Mouse (Mus musculus): Measurements from ENCODE around the gene Trafd1. TPM values are rescaled to one million over a fixed set of nuclear protein-coding genes. Genes with fewer than 3 reads are reported as not detected.

The Trafd1 gene
- polyA plus RNA-seq, 2 experiments: 17.1 to 18.4 TPM

DNA sequence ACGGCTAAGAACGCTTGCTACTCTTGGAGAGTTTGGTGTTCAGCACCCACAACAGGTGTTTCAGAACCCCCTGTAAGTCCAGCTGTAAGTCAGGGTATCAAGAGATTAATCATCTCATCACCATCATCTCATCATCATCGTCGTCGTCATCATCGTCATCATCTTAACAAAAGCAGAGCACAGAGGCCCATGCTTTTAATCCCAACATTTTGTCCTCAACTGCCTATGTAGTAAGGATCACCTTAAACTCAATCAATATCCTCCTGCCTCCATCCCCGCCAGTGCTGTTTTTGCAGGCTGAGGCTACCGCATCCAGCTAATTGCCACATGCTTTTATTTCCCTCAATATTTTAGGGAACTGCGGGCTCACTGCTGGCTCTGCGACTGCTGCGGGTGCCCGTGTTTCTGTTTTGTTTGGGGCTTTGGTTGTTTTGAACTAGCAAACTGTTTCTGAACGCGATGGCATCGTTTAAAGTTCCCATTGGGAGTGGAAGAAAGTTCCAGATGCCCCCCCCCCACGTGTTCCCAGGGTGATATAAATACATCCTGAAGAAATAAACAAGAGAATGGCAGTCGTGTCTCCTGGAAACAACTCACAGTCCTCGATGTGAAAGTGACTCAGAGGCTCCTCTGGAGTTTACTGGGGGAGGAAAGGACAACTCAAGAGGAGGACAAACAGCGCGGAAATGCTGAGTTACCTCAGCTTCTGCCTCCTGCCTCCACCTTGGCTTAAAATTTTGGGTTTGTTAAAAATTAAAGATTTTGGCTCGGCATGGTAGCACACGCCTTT, 883 bp upstream of the Trafd1 start:
- DNase-seq (ENCODE audit: low read depth in 3 of 3, low spot score in 3 of 3): no peak
- Histone ChIP-seq H3K4me3 (ENCODE audit: insufficient read depth in 1 of 2, low read depth in 2 of 2, low read length in 2 of 2) (peak overlapping the region in 1 of 2 experiments; percentile 74; a peak in 2 of 4 replicates), H3K36me3 (replicated peaks; ENCODE audit: control insufficient read depth, insufficient read depth, low read depth) (no peaks in the 10 kb centered on the region), H3K27me3 (ENCODE audit: control insufficient read depth, insufficient read depth, low read length) (no peaks in the 10 kb centered on the region; the same call in 1 of the 2 replicates), H3K27ac (peak overlapping the region; percentile 86; the same call in 1 of the 2 replicates), H3K9ac (replicated peaks) (peak overlapping the region; percentile 77), H3K4me1 (replicated peaks; ENCODE audit: control insufficient read depth in 2 of 2, insufficient read depth in 2 of 2, low read length in 1 of 2) (peaks cover 8 to 9% of the 10 kb centered on the region in 2 experiments), H3K4me2 (ENCODE audit: low read depth) (peak overlapping the region; percentile 90), H3K9me3 (ENCODE audit: control insufficient read depth, low read length) (no peaks in the 10 kb centered on the region)
- no peak for ATAC-seq (ENCODE audit: insufficient read depth)
- no peak for TF ChIP-seq EP300 (IDR thresholded peaks at IDR 0.05; ENCODE audit: low read depth)
- TF ChIP-seq CTCF (IDR thresholded peaks at IDR 0.05; ENCODE audit: low read depth): no peak
- WGBS (ENCODE audit: insufficient replicate concordance): 32% methylated on average over 22 of the region's 22 CpGs

DNA sequence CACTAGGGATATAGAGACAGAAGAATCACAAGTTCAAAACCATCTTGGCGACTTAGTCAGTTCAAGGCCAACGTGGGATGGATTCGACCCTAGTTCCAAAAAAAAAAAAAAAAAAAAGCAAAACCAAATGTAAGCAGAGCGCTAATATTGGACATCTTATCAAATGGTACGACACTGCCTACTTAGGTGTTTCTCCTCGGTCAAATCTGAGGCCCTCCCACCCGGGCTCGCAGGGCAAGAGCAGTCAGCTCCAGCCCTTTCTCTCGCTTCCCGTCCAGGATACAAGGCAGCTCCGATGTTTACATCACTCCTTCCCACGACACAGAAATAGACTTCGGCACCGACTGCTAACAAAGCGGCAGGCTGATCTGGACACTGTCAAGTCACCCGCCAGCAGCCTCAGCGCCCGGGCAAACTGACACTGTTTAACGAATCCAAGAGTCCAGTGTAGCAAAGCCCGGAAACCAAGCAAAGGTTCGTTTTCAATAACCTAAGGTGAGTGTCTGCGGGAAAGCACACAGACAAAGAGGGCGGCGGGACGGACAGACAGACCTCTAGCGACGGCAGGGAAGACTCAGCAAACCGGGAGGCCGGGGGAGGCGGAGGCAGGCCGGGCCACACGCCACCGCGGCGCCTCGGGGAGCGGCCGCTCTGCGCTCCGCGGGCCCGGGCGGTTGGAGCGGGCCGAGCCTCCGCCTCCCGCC, 523 bp downstream of the Trafd1 start:
- Histone ChIP-seq H3K4me3 (ENCODE audit: insufficient read depth in 1 of 2, low read depth in 2 of 2, low read length in 2 of 2) (peak overlapping the region; percentile 74 to 88), H3K9me3 (ENCODE audit: control insufficient read depth, low read length) (no peaks in the 10 kb centered on the region), H3K4me2 (ENCODE audit: low read depth) (peak overlapping the region; percentile 90), H3K27me3 (ENCODE audit: control insufficient read depth, insufficient read depth, low read length) (no peaks in the 10 kb centered on the region; the same call in 1 of the 2 replicates), H3K9ac (replicated peaks) (peak overlapping the region; percentile 77), H3K36me3 (replicated peaks; ENCODE audit: control insufficient read depth, insufficient read depth, low read depth) (no peaks in the 10 kb centered on the region; the same call in 1 of the 2 replicates), H3K27ac (peak overlapping the region; percentile 86), H3K4me1 (replicated peaks; ENCODE audit: control insufficient read depth in 2 of 2, insufficient read depth in 2 of 2, low read length in 1 of 2) (peaks cover 8 to 9% of the 10 kb centered on the region in 2 experiments)
- DNase-seq (ENCODE audit: low read depth in 3 of 3, low spot score in 3 of 3) (peak in 2 of 3 experiments; percentile 42 to 53), ATAC-seq (ENCODE audit: insufficient read depth) (peak; percentile 52)
- WGBS (ENCODE audit: insufficient replicate concordance): 3% methylated on average over 41 of the region's 47 CpGs
- no peak for TF ChIP-seq CTCF (IDR thresholded peaks at IDR 0.05; ENCODE audit: low read depth)
- no peak for TF ChIP-seq EP300 (IDR thresholded peaks at IDR 0.05; ENCODE audit: low read depth)

DNA sequence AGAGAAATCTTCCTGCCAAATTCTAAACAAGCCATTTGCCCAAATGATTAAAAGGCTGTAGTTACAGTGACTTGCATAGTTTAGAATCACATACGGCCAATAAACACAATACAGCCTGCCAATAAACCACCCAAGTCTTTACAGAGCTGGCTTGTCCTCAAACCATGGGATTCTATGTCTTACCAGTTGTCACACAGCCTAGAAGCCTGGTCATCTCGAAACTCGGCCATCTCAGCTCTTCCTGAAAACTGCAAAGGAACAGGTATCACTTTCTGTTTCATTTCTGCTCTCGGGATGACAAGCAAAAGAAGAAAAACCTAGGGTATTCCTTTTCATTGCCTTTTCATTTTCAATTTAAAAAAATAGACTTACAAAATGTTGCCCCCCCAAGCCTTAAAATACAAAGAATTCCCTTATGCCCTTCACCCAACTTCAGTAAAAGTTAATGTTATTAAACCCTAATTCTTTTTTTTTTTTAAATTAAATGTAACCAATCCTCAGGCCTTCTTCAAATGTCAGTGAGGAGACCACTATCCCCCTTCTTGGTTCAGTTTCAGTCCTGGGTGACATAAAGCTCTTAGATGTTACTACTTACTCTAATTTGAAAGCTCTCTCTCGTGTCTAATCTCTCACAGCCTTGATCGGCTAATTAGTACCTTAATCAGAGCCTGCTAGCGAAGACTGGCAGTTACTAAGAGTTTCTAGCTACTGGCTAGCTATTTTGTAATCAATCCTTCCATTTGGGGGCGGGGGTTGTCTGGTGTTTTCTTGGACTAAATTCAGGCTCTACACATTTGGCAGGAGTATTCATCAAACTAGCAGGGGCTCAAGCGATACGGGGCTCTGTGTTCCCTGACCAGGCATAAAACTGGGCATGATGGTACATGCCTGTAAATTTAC, 1.3 kb downstream of the Trafd1 start:
- H3K4me3 ChIP-seq (ENCODE audit: insufficient read depth in 1 of 2, low read depth in 2 of 2, low read length in 2 of 2): peak overlapping the region; percentile 74 to 88
- 58% methylated on average over 10 of the region's 10 CpGs for WGBS (ENCODE audit: insufficient replicate concordance)
- H3K27me3 ChIP-seq (ENCODE audit: control insufficient read depth, insufficient read depth, low read length): no peaks in the 10 kb centered on the region; the same call in 1 of the 2 replicates
- H3K9ac ChIP-seq (replicated peaks): peak overlapping the region; percentile 77
- no peak for TF ChIP-seq CTCF (IDR thresholded peaks at IDR 0.05; ENCODE audit: low read depth)
- no peaks in the 10 kb centered on the region for H3K9me3 ChIP-seq (ENCODE audit: control insufficient read depth, low read length)
- DNase-seq (ENCODE audit: low read depth in 3 of 3, low spot score in 3 of 3) (no peak), ATAC-seq (ENCODE audit: insufficient read depth) (no peak)
- peak overlapping the region; percentile 90 for H3K4me2 ChIP-seq (ENCODE audit: low read depth)
- H3K36me3 ChIP-seq (replicated peaks; ENCODE audit: control insufficient read depth, insufficient read depth, low read depth): no peaks in the 10 kb centered on the region; the same call in 1 of the 2 replicates
- H3K27ac ChIP-seq: peak overlapping the region; percentile 86
- peaks cover 8 to 9% of the 10 kb centered on the region in 2 experiments for H3K4me1 ChIP-seq (replicated peaks; ENCODE audit: control insufficient read depth in 2 of 2, insufficient read depth in 2 of 2, low read length in 1 of 2)

DNA sequence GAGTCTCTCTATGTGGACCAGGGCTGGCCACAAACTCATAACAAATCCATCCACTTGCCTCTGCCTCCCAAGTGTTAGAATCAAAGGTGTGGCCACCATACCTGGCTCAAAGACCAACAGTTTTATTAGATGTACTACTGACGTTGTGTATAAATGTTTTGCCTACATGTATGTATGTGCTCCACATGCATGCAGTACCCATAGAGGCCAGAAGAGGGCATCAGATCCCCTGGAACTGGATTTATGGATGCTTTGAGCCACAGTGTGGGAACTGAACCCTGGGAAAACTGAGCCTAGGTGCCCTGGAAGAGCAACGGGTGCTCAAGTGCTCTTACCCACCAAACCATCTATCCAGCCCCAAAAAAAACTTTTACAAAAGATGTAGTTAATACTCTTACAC, 4.7 kb downstream of the Trafd1 start:
- Histone ChIP-seq H3K9ac (replicated peaks) (no peak overlapping the region), H3K27me3 (ENCODE audit: control insufficient read depth, insufficient read depth, low read length) (no peaks in the 10 kb centered on the region), H3K4me2 (ENCODE audit: low read depth) (no peak overlapping the region), H3K36me3 (replicated peaks; ENCODE audit: control insufficient read depth, insufficient read depth, low read depth) (peaks cover 10% of the 10 kb centered on the region), H3K27ac (no peak overlapping the region), H3K4me3 (ENCODE audit: insufficient read depth in 1 of 2, low read depth in 2 of 2, low read length in 2 of 2) (no peak overlapping the region), H3K4me1 (replicated peaks; ENCODE audit: control insufficient read depth in 2 of 2, insufficient read depth in 2 of 2, low read length in 1 of 2) (peaks cover 4 to 5% of the 10 kb centered on the region in 2 experiments; a peak in 3 of 4 replicates), H3K9me3 (ENCODE audit: control insufficient read depth, low read length) (no peaks in the 10 kb centered on the region)
- no peak for DNase-seq (ENCODE audit: low read depth in 3 of 3, low spot score in 3 of 3)
- ATAC-seq (ENCODE audit: insufficient read depth): no peak
- TF ChIP-seq CTCF (IDR thresholded peaks at IDR 0.05; ENCODE audit: low read depth) (peak; percentile 75), EP300 (IDR thresholded peaks at IDR 0.05; ENCODE audit: low read depth) (no peak)
- WGBS (ENCODE audit: insufficient replicate concordance): 75% methylated on average over 2 of the region's 2 CpGs

All from liver, embryonic 14.5 days (tissue).